Mouse (Mus musculus): ENCODE results near the gene Tmub2.

GRCm38 (mm10) chr11:102317298-102317900, 32.7 kb downstream of the Tmub2 start:
- no peak for TF ChIP-seq POLR2A (IDR thresholded peaks at IDR 0.05; ENCODE audit: extremely low read depth, insufficient read depth, low read length)
- peak; percentile 19; the same call in 1 of the 2 replicates for TF ChIP-seq CTCF (IDR thresholded peaks at IDR 0.05; ENCODE audit: low read depth, low read length)
